Mouse (Mus musculus): ENCODE measurements around the gene Slc17a7.

The Slc17a7 gene

DNA sequence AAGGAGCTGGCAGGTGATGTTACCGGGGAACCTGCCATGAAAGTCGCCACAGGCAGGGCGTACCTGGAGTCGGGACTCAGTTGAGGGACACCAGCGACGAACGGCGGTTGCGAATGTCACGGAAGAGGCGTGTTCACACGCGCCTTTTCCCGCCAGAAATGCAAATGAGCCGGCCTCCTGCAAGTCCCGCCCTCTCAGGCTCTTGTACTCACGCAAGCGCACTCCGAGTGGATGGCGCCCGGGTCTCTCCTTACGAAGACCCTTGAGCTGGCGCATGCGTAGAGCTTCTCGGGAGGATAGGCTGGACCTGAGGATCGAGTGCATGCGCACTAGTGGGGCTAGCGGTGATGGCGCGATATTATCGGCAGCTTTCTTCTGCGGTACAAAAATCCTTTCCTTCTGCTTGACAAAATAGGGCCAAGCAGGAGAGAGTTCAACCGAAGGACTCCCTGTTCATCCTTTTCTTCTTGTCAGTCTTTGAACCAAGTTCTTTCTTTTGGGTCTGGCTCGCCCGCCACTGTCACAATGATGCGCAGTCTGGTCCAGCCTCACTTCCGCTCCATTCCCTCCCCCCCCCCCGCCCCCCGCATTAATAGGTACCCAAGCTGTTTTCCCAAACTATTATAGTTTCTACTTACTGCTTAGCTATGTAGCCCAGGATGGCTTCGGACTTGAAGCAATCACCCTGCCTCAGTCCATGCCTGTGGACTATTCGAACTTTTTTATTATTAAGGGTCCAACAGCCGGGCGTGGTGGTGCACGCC is 40.8 kb downstream of the Slc17a7 start, which contains the start of gene Ccdc155:
Gene Ccdc155, minus strand, starts transcription at position 513 of the 764 bp plus-strand sequence.
- peak; percentile 97 to 99 for DNase-seq

DNA sequence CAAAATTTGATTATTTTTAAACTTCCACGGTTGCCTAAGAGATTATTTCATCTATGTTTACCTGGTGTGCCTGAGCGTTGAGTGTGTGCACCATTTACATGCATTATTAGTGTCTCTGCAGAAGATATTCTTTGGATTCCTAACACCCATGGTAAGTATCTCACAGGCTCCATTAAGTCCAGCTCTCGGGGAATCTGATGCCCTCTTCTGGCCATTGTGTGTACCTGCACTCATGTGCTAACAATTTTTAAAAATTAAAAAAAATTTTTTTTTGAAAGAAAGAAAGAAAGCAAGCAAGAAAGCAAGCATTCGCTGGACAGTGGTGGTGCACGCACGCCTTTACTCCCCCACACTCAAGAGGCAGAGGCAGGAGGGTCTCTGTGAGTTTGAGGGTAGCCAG is 44.5 kb downstream of the Slc17a7 start:
- DNase-seq: no peak

DNA sequence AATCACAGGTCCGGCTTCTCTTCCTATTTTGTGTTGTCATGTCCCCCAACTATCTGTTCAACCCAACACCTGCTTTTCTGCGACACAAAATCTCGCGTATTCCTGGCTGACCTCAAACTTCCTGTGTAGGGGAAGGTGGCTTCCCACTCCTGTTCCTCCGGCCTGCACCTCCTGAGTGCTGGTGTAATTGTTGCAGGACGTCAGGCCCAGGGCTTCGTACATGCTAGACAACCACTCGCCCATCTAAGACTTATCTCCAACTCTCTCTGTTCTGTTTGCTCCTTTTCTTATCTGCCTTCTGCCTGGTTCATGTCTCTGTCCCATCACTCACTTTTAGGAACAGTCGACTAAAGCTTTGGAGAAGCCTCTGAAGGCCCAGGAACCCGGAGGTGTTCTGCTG is 47.3 kb downstream of the Slc17a7 start:
- no peak for DNase-seq

GRCm38 (mm10) chr7:45211851-45212251 is 48.1 kb downstream of the Slc17a7 start, which contains the start of gene Dkkl1:
Gene Dkkl1 (minus strand): TSS chr7:45212147.
- DNase-seq: no peak

- DNase-seq: no peak
Observed at GRCm38 (mm10) chr7:45212356-45212755, 48.6 kb downstream of the Slc17a7 start.

DNA sequence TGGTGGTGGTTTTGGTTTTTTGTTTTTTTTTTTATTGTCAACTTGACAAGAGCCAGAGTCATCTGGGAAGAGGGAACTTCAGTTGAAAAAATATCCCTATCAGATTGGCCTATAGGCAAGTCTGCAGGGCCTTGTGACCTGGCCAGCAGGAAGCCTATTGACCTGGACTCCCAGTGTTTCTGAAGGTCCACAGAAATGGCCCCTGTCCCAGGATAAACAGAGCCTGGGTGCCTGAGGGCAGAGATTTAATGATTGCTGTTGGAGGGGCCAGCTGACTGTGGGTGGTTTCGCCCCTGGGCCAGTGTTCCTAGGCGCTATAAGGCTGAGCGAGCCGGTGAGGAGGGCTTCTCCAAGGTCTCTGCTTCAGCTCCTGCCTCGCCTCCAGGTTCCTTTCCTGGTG is 50.0 kb downstream of the Slc17a7 start:
- DNase-seq: no peak

- peak; percentile 50 to 64 for DNase-seq
Observed at GRCm38 (mm10) chr7:45215673-45216441, 52.1 kb downstream of the Slc17a7 start, which contains the start of gene Tead2. Gene Tead2 (plus strand): TSS chr7:45215753.

DNA sequence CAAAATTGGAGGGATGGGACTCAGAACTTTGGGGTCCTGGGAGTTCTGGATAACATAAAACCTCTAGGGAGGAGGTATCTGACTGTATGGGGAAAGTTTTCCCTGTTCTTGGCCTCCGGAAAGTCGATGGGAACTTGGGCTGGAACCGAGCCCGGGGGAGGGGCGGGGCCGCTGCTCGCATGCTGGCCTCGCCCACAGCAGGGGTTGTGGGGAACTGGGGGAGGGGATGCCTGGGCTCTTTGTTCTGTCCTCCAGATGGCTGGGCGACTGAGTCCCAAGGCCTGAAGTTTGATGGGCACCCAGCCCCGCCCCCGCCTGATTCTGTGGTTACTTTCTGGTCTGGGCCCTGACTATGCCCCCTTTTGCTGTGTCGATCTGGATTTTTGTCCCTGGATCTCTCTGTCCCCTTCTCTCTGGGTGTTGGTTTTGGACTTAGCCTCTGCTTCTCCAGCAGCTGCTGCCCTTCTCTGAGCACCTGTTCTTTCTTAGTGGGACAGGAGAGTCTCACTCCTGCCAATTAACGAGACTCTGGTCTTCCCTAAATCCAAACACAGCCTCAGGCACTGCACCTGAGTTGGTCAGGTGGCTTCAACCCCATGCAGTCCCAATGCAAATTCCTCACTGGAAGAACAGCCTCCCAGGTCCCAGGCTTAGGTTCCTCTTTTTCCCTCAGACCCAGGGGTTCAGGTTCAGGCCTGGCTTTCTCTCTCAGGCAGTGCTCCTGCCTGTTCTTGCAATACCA is 52.9 kb downstream of the Slc17a7 start:
- peak; percentile 89 to 95 for DNase-seq

DNA sequence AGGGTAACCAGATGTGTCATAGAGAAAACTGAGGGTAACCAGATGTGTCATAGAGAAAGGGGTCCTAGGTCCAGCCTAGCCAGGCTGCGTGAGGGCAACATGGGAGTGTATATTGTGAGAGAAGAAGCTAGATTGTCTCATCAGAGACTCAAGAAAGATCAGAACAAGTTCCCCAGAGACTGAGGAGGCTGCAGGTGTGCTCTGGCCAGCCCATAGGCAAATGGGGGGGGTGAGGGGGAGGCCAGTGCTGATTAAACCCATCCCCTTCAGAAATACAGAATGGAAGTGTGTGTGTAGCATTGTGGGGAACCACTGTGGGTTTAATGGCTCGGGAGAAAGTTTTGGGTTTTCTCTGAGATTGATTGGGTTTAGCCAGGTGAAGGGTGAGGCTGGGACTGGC is 57.9 kb downstream of the Slc17a7 start:
- no peak for DNase-seq

- DNase-seq: peak; percentile 57 to 61
Observed at GRCm38 (mm10) chr7:45224826-45225225, 61.1 kb downstream of the Slc17a7 start.
